Mouse (Mus musculus) hindbrain, embryonic 12.5 days (tissue): ENCODE measurements at regions not wholly inside any gene's neighbourhood (a gene's known extent, or its start where the extent isn't known, plus 50 kb on each side); places are given as distances from the start of the nearest gene placed in this dataset.

ENCODE experiments used
- ATAC-seq: fragments of 200-750 bp; cut with Nextera tagmentation; 2 replicates; pipeline ENCODE4 v1.8.0; 2017; ENCODE audit warnings: moderate TSS enrichment; ENCODE audit not compliant: low FRiP score
- H3K27ac ChIP-seq: fragments of 300-500 bp; sonication (generic); 2 replicates; pipeline ENCODE4 v1.5.1; 2016; ENCODE audit warnings: mild to moderate bottlenecking
- H3K27me3 ChIP-seq: fragments of 300-500 bp; sonication (generic); 2 replicates; pipeline ENCODE4 v1.6.1; 2016; ENCODE audit warnings: mild to moderate bottlenecking
- H3K36me3 ChIP-seq: fragments of 300-500 bp; sonication (generic); 2 replicates; pipeline ENCODE4 v1.6.1; 2016; ENCODE audit warnings: mild to moderate bottlenecking
- H3K4me1 ChIP-seq: fragments of 300-500 bp; sonication (generic); 2 replicates; pipeline ENCODE4 v1.6.1; 2016
- H3K4me2 ChIP-seq: fragments of 300-500 bp; sonication (generic); replicated peaks from 2 replicates; pipeline ENCODE4 v1.6.1; 2016; ENCODE audit warnings: mild to moderate bottlenecking
- H3K4me3 ChIP-seq: fragments of 300-500 bp; sonication (generic); 2 replicates; pipeline ENCODE4 v1.5.1; 2016; ENCODE audit warnings: mild to moderate bottlenecking
- H3K9ac ChIP-seq: fragments of 300-500 bp; sonication (generic); 2 replicates; pipeline ENCODE4 v1.6.1; 2016; ENCODE audit warnings: mild to moderate bottlenecking, moderate library complexity
- H3K9me3 ChIP-seq: fragments of 300-500 bp; sonication (generic); replicated peaks from 2 replicates; pipeline ENCODE4 v1.6.1; 2016; ENCODE audit warnings: mild to moderate bottlenecking
- WGBS: fragments of 180-500 bp; shearing (Covaris S2); methylation state at CpG from one replicate; pipeline ENCODE4 v1.1.7; 2016; 5-methylcytosine and 5-hydroxymethylcytosine counted together

DNA sequence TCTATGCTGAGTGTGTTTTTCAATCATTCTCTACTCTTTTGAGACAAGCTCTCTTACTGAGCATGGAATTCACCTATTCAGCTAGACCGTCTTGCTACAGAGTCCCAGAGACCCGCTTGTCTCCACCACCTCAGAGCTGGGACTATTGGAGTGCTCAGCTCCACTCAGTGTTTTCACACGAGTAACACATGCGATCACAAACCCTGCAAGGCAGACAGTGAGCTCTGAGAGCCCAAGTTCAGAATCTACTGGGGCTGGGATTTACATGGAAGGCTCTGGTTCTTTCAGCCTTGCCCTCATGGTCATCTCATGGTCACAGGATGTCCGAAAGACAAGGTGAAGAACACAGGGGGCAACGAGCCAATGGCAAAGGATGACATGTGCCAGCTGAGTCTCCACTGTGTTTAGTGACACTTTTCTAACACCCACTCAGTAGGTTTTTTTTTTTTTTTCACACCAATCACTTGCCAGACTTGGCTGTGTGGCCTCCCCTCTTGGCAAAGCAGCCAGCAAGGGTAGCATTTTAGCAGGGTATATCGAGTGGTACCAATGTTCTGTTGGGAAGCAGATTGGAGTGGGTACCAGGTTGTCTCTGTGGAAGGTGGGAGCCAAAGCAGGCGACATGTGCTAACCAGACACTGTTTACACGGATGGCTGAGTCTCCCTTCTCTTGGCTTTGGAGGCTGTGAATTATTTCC lies 51.2 kb upstream of the Gtsf1l start:
- no peak for ATAC-seq
- 81% methylated on average over 9 of the region's 9 CpGs for WGBS

DNA sequence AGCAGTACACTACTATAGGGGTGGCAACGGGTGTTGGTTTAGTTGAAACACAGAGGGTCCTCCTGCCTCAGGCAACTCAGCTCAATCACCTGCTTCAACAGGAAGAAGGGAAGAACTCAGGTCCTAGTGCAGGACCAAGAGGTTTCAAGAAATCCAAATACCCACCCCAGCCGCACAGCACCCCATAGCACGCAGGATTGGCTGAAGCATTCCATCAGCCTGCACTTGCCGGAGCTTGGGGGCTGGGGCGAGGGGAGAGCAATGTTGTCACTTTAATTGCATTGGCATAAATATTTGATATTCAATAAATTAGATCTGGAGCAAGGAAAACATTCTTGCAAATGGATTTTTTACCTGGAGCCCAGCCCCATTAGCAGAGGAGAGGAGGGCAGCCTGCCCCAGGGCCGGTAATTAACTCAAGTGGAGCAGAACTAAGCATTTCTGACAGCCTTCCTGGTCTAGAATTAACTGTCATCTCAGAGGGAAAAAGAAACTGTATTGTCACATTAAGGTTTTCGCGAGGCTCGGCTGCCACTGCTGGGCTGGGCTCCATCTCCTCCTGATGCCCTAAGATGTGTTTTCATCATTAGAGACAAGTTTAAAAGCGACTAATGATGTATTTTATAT lies 55.2 kb upstream of the Gtsf1l start:
- Histone ChIP-seq H3K27ac (peak overlapping the region; percentile 76), H3K9me3 (no peaks in the 10 kb centered on the region), H3K36me3 (no peaks in the 10 kb centered on the region), H3K4me3 (no peak overlapping the region), H3K4me2 (peak overlapping the region; percentile 8; the same call in 1 of the 2 replicates), H3K4me1 (peaks cover 15% of the 10 kb centered on the region), H3K27me3 (peaks cover 5% of the 10 kb centered on the region), H3K9ac (no peak overlapping the region)
- peak; percentile 86 for ATAC-seq
- 67% methylated on average over 10 of the region's 10 CpGs for WGBS

More for the DNA sequence above, 51.2 kb upstream of the Gtsf1l start:
- Histone ChIP-seq H3K4me3 (no peak overlapping the region), H3K27ac (no peak overlapping the region), H3K36me3 (no peaks in the 10 kb centered on the region), H3K9ac (no peak overlapping the region), H3K27me3 (no peaks in the 10 kb centered on the region; the same call in 1 of the 2 replicates), H3K9me3 (no peaks in the 10 kb centered on the region), H3K4me1 (peaks cover 11% of the 10 kb centered on the region), H3K4me2 (no peak overlapping the region)

DNA sequence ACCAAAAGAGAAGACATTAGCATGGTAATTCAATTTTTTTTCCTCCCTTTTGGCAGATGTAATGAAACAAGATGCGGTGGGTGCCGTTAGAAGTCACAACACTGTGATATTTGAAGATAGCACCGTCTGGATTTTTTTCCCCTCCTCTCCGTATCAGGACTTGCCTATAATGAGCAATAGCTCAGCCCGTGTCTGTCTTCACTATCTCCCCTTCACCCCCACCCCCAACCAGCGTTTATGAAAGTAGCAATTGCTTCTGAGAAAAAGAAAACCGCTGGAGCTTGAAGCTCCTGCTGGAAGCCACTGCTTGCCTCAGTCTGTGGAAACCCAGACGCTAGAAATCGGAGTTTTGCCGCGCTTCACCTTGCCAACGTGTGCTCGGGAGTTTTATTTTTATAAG lies 55.8 kb upstream of the Gtsf1l start:
- peaks cover 5% of the 10 kb centered on the region for H3K27me3 ChIP-seq
- H3K9me3 ChIP-seq: no peaks in the 10 kb centered on the region
- no peaks in the 10 kb centered on the region for H3K36me3 ChIP-seq
- peak overlapping the region; percentile 76 for H3K27ac ChIP-seq
- peaks cover 15% of the 10 kb centered on the region for H3K4me1 ChIP-seq
- no peak overlapping the region for H3K9ac ChIP-seq
- peak; percentile 49; the same call in 1 of the 2 replicates for ATAC-seq
- peak overlapping the region; percentile 8; the same call in 1 of the 2 replicates for H3K4me2 ChIP-seq
- H3K4me3 ChIP-seq: no peak overlapping the region
- whole genome bisulfite sequencing: 50% methylated on average over 13 of the region's 13 CpGs

DNA sequence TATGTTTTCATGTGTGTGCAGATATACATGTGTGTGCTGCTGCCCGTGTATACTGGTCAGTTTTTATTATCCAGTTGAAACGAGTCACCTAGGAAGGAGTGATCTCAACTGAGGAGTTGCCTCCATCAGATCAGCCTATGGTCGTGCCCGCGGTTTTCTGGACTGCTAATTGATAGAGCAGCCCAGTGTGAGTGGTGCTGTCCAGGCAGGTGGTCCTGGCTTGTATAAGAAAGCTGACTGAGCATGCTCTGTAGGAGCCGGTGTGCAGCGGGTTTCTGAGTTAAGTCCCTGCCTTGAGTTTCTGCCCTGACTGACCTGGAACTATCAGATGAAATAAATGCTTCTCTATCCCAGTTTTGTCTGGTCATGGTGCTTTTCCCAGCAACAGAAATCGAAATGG lies 56.9 kb upstream of the Tox2 start:
- Histone ChIP-seq H3K4me3 (no peak overlapping the region), H3K27me3 (peaks cover 5% of the 10 kb centered on the region), H3K36me3 (no peaks in the 10 kb centered on the region), H3K27ac (no peak overlapping the region), H3K4me2 (no peak overlapping the region), H3K9ac (no peak overlapping the region), H3K9me3 (no peaks in the 10 kb centered on the region), H3K4me1 (peaks cover 15% of the 10 kb centered on the region)
- no peak for ATAC-seq
- WGBS: 88% methylated on average over 8 of the region's 8 CpGs

DNA sequence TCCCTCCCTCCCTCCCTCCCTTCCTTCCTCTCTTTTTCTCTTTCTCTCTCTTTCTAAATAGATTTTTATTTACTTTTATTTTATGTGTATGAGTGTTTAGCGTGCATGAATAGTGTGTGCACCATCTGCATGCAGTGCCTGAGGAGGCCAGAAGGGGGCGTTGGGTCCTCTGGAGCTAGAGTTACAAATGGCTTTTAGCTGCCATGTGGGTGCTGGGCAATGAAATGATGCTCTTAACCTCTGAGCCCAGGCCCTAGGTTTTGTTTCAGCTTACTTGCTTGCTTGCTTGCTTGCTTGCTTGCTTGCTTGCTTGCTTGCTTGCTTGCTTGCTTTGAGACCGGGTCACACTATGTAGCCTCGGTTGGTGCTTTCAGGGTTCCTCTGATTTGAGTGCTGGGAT lies 56.4 kb upstream of the Tox2 start:
- 85% methylated on average over 4 of the region's 4 CpGs for WGBS
- H3K9ac ChIP-seq: no peak overlapping the region
- H3K4me1 ChIP-seq: peaks cover 17% of the 10 kb centered on the region
- no peak overlapping the region for H3K4me2 ChIP-seq
- no peak overlapping the region for H3K27ac ChIP-seq
- ATAC-seq: no peak
- H3K4me3 ChIP-seq: no peak overlapping the region
- no peaks in the 10 kb centered on the region for H3K36me3 ChIP-seq
- no peaks in the 10 kb centered on the region for H3K9me3 ChIP-seq
- H3K27me3 ChIP-seq: peaks cover 5% of the 10 kb centered on the region

DNA sequence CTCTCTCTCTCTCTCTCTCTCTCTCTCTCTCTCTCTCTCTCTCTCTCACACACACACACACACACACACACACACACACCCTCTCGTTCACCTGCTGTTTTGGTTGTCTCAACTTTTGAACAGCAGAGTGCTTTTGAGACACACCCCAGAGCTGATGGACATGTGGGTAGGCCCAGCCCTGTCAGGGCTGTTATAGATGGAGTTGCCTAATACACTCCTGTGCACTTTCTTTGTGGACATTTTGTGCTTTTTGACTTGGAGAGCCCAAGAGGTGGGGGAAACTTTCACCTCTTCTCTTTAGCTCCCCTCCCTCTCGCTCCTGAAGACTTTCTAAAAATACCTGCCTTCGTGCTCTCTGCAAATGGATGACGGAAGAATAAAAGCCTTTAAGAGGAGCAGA lies 55.5 kb upstream of the Tox2 start:
- H3K9me3 ChIP-seq: no peaks in the 10 kb centered on the region
- WGBS: 84% methylated on average over 4 of the region's 4 CpGs
- no peak overlapping the region for H3K4me3 ChIP-seq

DNA sequence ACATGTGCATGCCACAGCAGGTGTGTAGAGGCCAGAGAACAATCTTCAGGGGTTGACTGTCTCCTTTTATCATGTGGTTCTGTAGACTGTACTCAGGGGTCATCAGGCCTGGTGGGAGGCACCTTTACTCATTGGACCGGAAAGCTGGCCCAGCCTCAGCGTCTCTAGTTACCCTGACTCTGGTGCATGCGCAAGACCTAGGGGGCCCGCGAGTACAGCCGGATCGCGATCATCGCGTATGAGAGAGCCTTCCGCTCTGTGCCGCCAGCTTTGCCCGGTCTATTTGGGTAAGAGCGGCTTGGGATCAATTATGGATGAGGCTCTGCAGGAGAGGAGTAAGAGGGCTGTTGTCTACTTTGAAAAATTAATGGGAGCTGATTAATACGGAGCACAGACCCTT lies 51.9 kb upstream of the Tox2 start:
- Histone ChIP-seq H3K9ac (no peak overlapping the region), H3K27ac (no peak overlapping the region), H3K4me2 (no peak overlapping the region), H3K27me3 (no peaks in the 10 kb centered on the region), H3K4me3 (no peak overlapping the region), H3K4me1 (peaks cover 19% of the 10 kb centered on the region), H3K36me3 (no peaks in the 10 kb centered on the region), H3K9me3 (no peaks in the 10 kb centered on the region)
- 68% methylated on average over 15 of the region's 15 CpGs for WGBS
- 0 out of 2 replicates have a peak, but pooled peaks have one; percentile 27 for ATAC-seq

More for the DNA sequence above, 55.5 kb upstream of the Tox2 start:
- H3K27ac ChIP-seq: no peak overlapping the region
- H3K4me1 ChIP-seq: peaks cover 22% of the 10 kb centered on the region
- H3K36me3 ChIP-seq: no peaks in the 10 kb centered on the region
- peaks cover 5% of the 10 kb centered on the region for H3K27me3 ChIP-seq
- no peak for ATAC-seq
- H3K4me2 ChIP-seq: no peak overlapping the region
- no peak overlapping the region for H3K9ac ChIP-seq

DNA sequence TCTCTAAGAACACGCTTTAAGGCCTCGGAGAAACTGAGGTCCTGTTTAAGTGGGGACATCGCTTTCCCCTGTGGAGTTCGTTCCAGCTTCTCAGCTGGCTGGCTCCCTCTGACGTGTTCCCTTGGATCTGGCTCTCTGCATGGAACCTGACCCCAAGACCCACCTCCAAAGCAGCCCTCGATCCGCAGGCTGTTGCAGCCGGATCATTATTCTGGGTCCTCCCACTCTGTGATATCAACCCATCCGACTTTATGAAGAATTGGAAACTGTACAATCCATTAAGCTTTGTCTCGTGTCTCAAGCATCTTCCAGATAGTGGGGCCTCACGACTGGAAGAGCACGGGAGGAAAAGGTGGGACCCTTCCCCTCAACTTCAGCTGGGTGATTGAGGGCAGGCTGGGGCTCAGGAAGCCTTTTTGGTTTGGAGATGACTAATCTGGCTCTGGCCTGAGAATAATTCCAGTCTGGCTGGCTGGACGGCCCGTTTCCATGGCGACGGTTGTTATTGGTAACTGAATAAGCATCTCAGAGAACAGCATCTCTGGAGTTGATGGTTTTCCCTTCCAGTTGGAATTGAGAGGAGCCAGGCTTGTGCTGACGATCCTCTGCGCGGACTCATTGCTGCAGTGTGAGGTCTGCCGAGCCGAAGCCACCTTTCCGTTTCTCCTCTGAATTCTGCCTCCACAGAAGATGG lies 50.4 kb upstream of the Tox2 start:
- H3K9me3 ChIP-seq: no peaks in the 10 kb centered on the region
- H3K4me1 ChIP-seq: peaks cover 19% of the 10 kb centered on the region
- 0 out of 2 replicates have a peak overlapping the region, but pooled peaks have one; percentile 21 for H3K4me2 ChIP-seq
- H3K9ac ChIP-seq: no peak overlapping the region
- no peaks in the 10 kb centered on the region for H3K36me3 ChIP-seq
- WGBS: 52% methylated on average over 22 of the region's 22 CpGs
- H3K27me3 ChIP-seq: no peaks in the 10 kb centered on the region
- peak; percentile 69 for ATAC-seq
- no peak overlapping the region for H3K4me3 ChIP-seq
- H3K27ac ChIP-seq: peak overlapping the region; percentile 49
